Mouse (Mus musculus) induced T-regulatory cell, adult 2 months (primary cell): ENCODE results near the gene Kcne4.
"Not testable (repeated sequence)": the region's sequence is repeated elsewhere in the genome, so short reads cannot be mapped to it uniquely, and the experiment has no call there.

Experiments
- DNase-seq: peaks from one replicate; pipeline ENCODE4 v3.0.0-alpha.2; 2012; ENCODE audit warnings: low read depth

Kcne4 gene

DNA sequence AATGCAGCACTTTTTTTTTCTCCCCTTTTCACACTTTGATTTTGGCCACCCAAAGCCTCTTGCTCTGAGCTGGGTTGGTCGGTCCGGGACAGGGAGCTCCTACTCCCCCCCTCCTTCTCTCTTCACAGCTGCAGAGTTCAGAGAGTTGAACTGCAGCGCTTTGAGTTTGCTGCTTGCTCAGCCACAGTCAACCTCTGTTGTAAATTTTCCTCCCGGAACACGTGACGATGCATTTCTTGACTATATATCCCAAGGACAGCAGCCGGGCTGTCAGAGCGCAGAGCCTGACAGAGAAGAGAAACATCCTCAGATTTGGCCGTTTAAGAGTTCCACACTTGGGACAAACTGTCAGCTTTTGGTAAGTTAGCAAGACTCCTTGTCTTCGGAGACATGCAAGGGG is at the start of gene Kcne4:
Kcne4 (plus strand) TSS at position 120 of the 400 bp plus-strand sequence.
- DNase-seq = no peak

DNA sequence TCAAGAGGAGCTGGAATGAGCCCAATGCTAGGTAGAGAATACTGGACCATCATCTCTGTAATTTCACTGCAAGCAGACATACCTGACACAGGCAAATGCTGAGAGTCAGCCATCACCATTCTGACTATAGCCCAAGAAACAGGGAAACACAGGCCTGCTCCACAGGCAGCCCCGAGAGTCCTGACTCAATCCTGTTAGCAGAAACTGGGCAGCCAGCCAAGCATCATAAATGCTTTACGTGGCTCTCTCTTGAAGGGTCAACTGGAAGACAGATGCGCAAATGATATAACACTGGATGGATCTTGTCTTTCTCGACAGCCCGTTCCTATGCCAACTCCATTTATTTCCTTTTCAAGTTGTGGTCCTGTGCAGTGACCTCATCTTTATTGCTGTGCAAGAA is 34.7 kb upstream of the Kcne4 start:
- DNase-seq = no peak

DNA sequence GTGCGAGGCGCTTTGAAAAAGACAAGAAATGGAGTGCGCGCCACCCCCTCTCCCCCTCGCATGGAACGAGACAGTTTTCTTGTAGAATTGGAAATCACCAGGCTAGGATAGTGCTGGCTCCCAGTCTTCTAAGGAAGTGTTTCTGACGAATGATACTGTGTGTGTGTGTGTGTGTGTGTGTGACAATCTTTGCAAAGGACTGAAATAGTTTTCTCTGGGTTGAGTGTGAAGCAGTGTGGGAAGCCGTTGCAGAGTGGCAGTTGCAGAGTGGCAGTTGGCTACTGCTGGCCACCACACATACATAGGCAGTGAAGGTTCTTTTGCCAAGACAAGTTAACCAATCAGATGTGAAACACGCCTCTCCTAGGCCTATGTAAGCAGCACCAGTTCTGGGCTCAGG is 31.6 kb upstream of the Kcne4 start:
- not testable (repeated sequence) for DNase-seq

DNA sequence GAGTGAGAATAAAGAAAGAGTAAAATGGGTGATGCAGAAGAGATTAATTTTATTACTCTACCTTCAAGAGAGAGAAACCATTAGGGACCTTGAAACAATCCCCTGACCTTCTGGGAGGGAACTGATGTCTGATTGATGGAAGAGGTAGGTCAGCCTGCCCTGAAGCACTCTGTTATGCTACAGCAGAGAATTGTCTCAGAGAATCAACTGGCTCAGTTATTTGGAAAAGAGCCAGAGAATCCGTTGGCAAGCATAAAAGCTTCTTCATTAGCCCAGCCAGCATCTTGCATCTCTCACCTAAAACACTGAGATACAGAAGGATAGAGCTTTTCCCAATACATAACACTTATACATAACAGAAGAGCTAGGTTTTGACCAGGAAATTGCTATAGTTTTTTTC is 26.8 kb upstream of the Kcne4 start:
- no peak for DNase-seq

DNA sequence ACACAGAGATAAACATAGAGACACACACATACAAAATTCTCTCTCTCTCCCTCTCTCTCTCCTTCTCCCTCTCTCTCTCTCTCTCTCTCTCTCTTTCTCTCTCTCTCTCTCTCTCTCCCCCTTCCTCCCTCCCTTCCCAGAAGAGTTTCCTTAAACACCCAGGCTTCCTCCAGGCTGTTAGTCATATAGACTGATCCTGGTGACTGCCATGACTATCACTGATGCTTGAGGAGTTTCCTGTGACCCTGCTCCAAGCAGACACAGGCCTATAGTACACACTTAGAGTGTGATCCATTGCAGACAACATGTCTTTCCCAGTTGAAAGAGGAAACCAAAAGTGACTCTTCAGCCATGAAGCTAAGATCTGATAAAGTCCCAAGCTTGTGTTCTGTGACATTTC is 9.1 kb upstream of the Kcne4 start:
- no peak for DNase-seq

DNA sequence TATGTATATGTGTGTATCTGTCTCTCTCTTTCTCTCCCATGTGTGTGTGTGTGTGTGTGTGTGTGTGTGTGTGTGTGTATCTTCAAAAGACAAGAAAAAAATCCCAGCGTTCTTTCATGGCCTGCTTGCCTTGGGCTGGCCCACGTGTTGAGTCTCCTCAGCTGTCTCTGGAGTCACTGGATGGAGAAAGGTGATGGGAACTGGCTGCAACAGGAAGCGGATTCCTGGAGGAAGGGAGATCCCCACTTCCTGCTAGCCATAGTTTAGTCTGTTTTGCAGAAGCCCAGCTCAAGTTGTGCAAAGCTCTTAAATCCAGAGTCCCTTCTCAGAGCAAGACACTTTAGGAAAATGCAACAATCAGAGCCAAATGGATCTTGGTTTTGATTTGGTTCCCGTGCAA is 6.7 kb upstream of the Kcne4 start:
- DNase-seq = no peak

DNA sequence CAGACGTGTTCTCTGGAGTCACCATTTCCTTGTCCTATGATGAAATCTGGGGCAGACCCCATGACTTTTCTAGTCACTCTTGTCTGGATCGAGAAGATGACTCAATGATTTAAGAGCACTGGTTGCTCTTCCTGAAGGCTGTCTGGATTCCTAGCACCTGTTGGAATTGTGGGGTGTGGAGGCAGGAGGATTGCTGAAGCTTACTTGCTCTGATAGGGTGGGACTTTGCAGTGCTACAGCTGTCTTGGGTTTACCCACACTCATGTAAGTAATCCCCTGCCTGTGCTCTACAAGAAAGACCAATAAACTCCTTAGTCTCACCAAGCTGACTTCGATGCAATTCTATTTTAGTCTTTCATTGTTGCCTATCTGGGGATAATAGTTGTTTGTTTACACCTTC is 5.7 kb upstream of the Kcne4 start:
- no peak for DNase-seq

DNA sequence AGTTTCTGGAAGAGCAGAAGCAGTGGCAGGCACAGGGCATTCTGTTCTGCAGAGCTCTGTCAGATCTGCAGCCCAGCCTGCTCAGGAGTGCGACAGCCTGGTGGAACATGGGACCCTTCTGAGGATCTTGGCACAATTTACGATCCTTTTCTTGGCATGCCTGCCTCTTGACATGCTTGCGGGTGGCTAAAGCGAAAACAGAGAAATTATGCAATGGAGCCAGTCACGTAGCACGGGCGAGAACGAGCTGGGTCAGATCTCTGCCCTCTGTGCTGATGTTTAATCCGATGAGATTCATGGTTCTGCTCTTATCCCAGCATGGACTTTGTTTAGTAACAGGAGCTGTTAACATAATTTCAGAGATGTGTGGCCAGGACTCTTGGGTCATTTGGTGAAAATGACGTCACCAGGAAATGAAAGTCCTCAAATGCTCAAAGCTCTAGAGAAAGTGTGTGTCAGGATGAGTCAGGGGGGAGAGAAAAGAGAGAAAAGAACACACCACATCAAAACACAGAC is 4.5 kb upstream of the Kcne4 start:
- no peak for DNase-seq

DNA sequence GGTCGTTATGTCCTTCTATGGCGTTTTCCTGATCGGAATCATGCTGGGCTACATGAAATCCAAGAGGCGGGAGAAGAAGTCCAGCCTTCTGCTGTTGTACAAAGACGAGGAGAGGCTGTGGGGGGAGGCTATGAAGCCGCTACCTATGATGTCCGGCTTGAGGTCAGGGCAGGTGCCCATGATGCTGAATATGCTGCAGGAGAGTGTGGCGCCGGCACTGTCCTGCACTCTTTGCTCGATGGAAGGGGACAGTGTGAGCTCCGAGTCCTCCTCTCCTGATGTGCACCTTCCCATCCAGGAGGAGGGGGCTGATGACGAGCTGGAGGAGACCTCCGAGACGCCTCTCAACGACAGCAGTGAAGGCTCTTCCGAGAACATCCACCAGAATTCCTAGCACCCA is 1.2 kb downstream of the Kcne4 start:
- DNase-seq = no peak

DNA sequence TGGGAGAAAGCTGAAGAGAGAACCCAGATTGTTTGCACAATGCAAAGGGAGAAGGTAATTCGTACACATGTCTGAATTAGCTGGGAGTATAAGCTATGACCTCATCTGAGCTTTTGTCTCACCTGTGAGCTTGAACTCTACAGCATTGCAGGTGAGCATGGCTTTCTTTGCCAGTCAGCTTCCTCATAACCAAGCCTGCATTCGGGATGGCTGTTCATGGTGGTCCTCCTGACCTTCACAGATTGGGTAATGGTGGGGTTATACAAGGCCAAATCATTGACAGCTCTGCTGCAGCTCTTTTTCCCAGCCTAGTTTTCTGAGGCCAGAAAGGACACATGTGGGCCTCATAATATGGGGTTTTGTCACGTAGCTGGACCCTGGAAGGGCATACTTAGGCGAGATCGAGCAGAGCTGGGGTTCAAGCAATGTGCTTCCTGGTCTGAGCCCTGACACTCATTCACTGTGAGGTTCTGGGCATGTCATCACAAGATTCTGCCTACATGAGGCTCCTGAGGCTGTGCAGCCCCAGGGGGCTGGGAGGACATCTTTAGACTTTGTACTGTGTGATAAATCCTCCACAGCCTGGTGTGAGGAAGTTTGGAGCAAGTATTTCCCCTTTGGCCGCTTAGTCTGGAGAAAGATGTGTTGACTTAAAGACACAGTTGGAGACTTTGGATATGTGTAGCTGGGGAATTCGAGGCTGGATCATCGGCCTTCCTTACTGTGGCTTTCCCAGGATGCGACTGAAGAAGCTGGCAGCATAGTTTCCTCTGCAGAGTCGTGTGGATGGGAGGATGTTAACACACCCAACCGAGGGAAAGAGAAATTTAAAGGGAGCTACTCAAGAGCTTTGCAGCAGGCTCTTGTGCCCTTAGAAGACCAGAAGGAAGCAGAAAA is 2.3 kb downstream of the Kcne4 start:
- no peak for DNase-seq

DNA sequence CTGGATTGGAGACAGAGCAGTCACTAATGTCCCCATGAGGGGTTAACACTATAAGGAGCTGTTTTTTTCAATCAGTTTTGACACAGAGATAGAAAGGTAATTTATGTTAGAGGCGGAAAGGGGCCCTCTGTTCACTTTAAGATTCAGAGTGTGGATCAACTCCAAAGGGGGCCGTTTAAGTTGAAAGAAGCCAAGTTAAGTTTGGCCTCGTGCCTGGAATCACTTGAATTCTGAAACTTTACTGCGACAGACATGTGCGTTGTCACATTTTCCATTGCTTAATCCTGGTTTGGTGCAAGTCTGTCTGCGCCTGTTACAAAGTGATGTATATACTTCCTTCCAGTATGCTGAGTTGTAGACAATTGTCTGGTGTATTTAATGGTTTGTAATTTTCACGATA is 3.0 kb downstream of the Kcne4 start:
- no peak for DNase-seq

DNA sequence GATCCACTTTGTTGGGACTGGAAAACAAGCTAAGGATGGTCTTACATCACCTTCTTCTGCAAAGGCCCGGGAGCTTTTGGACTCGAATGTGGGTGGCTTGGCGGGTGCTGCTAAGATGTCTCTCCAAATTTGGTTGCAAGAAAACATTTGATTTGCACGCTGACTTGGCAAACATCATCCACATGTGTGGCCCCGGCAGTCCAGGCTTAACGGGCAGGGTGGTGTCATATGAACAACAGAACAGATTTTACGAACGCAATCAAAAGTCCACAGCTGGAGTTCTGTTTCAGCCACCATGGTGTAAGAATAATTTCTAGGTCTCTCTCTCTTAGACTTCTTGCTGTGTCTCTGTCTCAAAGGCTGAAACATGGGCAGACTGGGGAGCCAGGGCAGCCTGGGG is 3.6 kb downstream of the Kcne4 start:
- no peak for DNase-seq

DNA sequence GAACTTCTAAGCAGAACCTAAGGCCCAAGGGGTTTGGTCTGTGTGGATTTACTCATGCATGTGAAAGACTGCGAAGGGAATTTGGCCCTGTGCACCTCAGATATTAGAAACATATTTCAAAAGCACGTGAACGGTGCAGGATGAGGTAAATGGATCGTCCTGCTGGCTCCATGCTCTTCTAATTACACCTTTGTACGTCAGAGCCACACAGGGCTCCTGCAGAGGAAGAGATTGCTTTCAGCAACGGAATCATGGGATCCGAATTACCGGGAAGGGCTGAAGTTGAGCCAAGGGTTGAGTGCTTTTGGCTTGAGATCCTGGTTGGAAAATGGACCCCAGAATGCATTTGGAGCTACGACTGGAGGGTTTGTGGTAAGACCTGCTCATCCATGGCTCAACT is 4.6 kb downstream of the Kcne4 start:
- no peak for DNase-seq

DNA sequence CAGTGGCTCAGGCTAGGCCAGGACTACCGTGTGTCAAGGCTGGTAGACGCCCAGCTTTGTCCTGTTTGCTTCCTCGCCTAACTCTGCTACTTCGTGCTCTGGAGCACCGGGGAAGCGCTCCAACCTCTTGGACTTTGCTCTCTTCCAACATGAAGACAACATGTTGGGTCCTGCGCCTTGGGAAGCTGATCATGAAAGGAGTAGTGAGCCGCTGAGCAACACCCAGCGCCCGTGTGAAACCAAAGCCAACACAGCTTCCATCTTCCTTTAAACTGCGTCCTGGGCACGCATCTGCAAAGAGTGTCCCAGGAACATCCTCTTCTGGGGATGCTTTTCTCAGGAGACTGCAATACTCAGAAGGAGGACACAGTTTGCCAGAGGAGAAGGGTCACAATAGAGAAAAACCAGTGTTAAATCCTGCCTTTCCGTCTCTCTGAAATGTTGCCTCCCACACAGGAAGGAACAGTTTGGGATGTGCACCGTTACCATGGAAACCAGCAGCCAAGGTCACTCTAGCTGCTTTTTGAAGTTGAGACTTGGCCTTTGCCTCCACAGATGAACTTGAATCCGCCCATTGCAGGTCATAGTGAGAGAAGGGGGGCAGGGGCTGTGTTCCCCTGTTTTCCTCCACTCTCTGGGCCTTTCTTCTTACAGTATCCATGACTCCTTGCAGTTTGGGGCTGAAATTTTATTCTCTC is 5.3 kb downstream of the Kcne4 start:
- no peak for DNase-seq

DNA sequence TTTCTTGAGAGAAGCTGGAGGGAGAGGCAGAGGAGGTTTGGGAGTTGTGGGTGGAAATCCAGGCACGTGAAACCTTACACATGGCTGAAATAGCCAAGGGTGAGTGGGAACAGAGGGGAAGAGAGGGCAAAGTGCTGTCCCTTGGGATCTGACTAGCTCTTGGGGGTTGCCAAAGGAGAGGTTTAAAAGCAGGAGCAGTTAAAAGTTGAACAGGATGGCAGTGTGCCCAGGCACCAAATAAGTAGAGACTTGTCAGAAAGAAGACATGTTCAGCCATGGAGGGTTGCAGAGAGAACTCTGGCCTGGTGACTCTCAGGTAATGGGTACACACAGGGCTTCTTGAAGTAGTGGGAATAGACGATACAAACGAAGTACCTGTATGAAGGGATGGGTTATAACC is 8.7 kb downstream of the Kcne4 start:
- DNase-seq = no peak

DNA sequence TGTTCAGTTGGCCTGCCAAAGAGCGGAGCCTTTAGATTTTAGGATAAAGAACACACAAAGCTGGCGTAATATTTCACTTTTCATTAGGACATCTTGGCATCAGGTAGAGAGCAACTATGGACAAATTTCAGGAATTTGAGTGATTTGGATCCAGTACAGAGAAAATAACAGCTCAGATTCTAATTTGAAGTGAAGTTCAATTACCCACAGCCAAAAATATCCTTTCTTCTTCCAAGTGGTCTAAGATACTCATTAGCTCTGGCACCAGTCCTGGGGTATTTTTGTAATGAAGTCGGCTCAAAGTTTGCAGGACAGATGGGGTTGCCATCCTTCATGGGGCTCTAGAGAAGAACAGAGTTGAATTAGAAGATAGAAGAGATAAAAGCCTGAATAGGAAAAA is 21.9 kb downstream of the Kcne4 start:
- DNase-seq = no peak

DNA sequence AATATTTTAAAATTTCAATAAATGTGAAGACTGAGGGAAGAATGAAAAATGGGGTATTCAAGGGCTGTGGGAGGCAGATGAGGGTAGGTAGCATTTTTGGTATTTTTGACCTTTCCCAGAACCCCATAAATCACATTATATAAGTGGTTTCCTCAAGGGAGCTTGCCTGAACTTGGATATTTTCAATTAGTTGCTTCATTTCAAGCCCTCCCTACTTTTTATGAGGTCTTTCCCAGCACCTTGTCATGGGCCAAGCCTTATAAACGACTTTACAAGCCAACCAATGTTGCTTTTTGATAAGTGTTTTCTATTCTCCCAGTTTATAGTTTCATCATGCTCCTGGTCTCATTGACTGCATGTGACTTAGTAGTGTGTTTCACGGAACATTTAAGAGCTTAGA is 24.2 kb downstream of the Kcne4 start:
- DNase-seq = no peak

DNA sequence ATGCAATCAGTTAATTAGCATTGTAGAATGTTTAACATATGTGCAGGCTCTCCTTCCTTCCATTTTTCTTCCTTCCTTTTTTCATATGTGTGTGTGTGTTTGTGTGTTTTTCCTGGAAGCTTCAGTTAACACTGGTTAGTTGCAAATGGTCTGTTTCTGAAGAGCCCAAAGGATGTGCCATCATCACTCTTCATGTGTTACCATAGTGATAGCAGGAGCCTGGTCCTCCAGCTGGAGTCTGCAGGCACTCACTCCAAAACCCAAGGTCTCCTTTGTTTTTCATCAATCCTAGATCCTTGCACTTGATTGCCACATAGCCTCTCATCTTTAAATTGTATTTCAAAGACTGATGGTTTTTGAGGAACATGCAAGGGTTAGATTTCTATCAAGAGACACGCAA is 29.1 kb downstream of the Kcne4 start:
- no peak for DNase-seq

DNA sequence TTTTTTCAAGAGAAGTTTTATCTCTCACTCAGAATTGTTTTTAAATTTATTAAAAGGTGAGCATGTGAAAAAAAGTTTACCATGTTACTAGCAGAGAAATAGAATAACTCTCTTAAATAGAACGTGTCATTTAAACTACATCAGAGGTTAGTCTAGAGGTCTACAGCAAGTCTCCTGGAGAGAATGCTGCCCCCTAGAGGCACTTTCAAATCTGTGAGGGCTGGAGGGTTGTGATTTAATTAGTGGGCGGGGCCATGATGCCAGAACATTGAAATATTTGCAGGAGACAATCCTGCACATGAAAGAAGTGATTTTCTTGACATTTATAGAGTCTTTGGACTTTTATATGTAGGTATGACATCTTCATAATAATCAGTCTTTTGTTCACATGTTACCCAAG is 29.9 kb downstream of the Kcne4 start:
- DNase-seq = no peak

DNA sequence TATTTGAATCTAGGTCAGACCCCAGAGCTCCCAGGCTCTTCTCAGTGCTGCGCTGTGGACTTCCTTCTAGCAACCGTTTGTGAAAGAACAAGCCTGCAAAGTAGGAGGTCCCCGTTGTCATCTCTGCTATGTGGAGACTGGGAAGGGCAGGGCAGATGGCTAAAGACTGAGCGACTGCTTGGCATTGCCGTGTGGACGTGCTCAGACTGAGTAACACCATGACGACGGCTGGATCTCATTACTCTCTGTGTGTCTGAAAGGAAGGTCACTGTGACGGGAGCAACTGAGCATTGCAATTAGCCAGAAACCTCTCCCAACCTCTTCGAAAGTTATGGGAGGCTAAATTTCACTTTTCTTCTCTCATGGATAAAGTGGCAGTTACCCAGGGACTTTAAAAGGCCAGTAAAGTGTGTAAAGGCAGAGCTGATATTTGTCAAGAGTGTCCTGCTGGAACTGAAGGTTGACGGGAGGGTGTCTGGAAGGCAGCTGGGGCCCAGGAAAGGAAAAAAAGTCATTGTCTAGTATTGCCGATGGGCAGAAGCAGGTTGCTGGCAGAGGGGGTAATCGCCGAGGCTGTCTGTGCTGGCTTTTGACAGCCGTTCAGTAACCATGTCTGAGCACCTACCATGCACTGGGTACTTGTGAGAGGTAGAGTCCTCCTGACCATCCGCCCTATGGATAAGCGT is 36.0 kb downstream of the Kcne4 start:
- no peak for DNase-seq

DNA sequence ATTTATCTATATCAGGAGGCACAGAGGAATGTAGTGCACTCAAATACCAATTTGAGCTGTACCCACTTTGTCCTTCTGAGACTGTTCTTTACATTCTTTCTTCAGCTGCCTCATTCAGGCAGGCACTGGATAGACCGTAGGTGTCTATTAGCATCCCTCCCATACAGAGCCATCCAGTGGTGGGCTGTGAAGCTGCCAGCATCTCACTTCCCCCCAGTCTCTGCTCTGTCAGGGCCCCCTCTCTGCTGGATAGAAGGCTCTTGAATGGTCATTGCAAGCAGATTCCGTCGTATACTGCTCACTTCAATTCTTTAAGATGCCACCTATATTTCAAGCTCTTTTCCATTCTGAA is 36.5 kb downstream of the Kcne4 start:
- no peak for DNase-seq

DNA sequence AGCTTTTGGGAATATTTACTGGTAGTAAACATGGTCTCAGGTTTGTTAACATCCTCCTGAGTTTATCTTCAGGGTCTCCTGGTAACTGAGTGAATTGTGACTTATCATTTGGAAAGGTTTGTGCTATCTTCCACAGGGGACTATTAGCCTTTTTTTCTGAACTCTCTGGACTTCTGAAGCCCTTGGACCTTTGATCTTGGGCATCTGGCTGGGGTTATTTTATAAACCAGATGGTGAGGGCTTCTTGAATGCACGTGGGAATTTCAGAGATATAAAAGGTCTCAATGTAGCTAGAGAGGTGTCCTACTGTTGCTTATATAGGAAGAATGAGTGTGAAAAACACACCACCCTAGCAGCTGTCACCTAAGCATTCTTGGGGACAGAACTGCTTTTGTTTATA is 37.7 kb downstream of the Kcne4 start:
- DNase-seq = no peak

DNA sequence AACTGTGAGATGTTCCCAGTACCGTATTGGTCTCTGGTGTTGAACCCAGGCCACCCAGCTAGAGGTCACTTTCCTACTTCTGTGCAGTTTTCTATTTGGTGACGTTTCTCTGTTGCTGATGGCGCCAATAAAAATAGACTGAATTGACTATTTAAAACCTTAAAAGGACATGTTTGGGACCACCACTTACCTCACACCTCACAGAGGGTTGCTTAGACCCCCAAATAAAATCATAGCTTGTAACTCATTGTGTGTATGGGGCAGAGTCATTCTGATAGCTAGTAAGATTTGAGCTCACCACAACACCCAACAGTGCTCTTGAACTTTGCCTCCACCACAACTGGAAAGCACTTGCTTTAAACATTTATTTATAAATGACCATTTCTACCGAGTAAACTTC is 43.0 kb downstream of the Kcne4 start:
- DNase-seq = no peak
